Mouse (Mus musculus) spleen, postnatal 36 days (tissue): ENCODE data around the gene Irs2.

Experiments
- DNase-seq, 2 experiments: peaks; one replicate each; pipeline ENCODE4 v3.0.0; 2022; ENCODE audit warnings: low spot score in 2 of 2, mixed read lengths in 1 of 2

The Irs2 gene

DNA sequence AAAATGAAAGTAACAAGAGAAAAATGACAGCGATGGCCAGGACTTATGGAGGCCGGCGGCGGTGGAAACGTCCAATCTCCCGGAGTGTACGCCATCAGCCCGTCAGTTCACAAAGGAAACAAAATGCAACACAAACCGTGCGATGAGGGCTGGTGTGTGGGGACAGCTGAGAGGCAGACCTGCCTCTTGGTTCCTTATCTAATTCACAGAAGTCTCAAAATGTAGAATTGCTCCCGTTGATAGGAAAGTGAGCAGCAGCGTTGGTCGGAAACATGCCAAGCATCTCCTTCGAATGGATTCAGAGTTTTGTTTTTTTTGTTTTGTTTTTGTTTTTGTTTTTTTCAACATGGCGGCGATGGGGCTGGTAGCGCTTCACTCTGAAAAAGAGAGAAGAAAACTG, 21.6 kb downstream of the Irs2 start:
- no peak for DNase-seq

DNA sequence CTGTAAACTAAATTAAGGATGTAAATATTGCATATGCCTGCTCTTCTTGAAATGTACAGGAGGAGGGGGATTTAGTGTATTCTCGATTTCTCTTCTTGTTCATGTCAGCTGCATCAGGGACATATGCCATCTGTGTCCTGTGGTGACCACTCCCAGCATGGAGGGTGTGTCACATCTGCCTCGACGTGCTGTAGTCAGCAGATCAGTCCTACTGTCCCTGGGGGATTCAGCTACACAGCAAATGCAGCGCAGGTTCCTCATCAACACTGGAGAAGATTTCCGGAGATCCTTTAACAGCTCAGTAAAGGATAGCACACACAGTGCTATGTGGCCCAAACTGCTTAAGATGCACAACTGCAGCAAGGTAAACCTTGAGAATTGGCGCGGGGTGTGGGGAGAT, 23.2 kb downstream of the Irs2 start:
- DNase-seq, result no peak

DNA sequence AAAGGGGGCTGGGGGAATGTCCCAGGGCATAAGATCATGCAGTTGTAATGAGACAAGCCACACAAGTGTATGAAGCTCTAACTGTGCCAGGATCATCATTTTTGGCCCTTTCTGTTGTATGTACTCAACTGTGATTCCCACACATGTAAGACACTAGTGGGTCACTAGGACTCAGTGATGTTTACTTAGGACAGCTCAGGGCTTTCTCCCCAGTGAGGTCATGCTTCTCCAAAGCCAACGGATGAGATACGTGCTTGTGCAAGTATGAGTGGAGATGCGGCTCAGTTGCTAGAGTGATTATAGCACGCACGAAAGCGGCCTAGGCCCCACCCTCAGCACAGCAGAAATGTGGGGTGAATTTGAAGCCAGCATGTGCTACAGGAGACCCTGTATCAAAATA, 27.4 kb downstream of the Irs2 start:
- no peak for DNase-seq

DNA sequence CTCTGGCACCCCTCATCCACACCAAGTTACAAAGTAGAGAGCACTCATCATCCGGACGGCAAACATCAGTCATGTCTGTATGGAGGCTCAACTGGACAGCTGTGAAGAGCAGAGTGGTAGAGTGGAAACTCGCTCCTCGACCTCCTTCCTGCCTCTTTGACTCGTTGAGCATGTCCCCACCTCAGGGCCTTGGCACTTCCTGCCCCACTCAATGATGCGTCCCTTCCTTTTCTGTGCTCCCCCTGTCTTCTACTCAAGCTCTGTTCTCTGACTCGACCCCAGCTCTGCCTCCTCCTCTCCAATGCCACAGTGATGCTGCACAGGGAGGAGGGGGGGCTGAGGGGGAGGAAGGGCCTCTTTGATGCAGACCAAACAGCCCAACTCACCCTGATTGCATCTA, 28.3 kb downstream of the Irs2 start:
- DNase-seq, result peak; percentile 60 to 64

DNA sequence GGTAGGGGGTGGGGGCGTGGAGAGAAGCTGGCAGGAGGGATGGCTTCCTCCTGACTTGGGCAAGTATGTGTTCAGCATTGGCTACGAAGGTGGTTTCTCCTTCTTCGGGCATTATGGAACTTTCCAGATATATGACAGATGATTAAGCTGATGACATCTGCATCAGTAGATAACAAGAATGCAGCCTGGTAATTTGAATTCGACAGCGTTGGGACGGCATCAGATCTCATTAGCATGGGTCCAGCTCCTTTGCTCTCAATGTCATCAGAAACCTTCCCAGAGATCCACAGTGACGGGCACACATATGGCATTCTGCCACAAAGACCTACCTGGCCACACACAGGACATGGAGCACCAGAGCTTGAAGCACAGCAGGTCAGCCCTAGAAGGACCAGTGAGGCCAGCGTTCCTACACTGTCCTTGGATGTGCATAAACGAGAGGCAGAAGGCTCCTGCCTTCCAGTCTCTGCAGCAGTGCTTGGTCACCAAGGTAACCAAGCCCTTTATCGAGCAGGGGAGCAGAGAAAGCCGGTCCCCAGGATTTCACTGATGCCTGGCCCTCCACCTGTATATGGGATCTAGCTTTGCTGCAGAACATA, 29.0 kb downstream of the Irs2 start:
- DNase-seq, result no peak

DNA sequence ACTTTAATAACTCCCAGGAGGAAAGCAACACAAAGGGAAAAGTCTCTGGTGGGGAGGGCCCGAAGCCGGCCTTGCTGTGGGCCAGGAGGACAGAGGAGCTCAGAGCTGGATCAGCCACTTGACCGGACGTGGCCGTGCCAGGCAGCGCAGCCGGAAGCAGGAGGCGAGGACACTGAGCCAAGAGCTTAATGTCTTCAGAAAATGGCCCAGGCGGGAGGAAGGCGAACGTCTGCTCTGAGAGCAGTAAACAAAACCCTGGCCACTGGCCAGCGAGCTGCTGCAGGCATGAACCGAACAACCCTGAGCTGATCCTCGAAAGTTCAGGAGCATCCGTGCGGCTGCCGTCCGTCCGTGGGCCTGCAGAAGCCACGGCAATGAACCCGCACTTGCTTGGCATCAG, 29.9 kb downstream of the Irs2 start:
- peak in 1 of 2 experiments; percentile 5 for DNase-seq

DNA sequence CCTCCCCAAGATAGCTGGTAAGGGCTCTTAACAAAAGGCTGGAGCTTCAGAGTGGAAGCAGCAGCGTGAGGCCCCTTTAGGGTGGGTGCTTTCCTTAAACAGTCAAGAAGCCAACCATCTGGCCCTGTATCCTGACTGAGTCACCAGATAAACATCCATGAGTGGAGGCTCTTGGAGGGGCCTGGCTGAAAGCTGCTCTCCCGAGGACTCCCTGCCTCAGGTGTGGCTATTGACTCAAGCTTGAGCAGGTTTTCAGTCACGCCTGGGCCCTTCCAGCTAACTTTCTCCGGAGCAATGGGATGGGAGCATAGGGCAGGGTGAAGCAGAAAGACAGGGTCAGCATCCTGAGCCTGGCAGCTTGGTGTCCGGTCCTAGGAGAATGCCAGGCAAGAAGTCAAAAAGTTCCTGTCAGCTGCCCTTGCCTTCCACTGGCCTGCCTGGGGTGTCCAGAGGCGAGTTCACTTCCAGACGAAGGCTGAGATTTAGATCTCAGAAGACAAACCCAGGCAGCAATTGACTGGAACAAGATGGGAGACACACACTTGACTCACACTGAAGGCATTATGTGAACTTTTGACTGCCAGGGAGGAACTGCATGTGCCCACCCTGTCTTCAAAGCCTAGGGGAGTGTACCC, 30.4 kb downstream of the Irs2 start:
- DNase-seq, result no peak

DNA sequence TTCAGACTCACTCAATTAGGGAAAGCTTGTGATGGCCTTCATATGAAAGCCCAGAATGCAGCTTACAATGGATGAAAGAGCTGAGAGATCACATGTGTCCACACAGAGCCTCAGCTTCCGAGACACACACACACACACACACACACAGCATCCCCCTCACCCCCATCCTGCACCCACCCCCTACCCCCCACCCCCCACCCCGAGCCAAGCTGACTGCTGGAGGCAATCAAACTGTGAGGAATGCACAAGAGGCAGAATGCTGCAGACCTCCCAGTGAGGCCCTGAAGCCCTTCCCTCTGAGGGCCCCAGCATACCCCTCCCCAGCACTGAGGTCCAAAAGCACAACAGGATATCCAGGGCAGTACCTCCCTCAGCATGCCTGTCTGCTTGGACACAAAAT, 33.6 kb downstream of the Irs2 start:
- no peak for DNase-seq

DNA sequence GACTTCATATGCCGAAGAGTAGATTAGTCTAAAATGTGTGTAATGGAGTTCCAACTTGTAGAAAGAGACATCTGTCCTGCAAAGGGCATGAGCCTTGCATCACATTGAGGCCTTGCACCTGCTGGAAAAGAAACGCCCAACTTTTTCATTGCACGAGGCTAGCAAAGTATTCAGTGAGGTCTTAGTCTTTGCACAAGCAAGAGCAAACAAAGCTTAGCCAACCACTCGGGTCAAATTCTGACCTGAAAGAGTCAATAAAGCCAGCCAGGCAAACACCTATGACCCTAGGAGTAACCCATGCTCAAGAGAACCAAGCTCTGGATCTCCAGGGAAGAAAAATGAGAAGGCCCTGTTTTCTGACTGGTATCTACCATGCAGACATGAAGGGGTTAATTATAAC, 34.1 kb downstream of the Irs2 start:
- DNase-seq, result no peak

DNA sequence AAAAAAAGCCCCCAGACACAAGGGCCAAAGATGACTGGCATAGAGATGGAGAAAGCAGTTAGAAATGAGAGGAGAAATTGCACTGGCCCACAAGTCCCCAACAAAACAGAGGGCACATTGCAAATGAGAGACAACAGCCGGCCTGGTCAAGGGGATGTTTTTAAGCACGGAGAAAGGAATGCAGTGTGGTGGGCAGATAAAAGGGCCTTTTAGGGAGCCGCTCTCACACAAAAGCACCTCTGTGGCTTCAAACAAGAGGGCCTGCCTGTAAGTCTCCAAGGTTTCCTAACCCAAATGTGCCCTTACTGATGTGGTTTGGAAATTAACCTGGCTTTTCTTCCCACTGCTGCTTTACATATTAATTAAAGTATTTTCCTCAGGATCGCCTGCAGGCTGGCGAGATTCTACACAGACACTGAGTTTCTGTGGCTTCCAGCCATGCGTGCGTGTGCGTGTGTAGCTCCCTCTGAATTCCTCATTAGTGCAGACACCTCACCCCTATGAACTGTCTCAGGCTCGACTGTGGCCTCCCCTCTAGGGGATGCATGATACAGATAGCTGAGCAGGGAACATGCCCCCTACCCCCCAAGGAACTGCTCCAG, 35.3 kb downstream of the Irs2 start:
- no peak for DNase-seq

DNA sequence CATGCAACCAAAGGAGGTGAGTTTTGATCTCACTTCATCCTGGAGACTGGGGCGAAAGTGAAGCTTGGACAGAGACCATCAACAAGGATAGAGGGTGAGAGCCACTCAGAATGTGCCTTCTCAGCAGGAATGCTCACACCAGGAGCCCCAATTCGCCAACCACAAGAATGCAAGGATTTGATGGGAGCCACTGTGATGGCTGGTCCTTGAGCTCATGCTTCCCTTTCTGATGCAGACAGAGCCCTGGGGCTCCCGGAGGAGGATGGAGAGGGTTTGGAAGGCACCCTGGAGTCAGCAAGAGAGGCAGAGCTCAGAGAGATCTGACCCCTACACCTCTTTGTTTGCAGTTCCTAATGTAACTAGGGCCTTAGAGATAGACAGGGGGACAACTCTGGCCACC, 36.3 kb downstream of the Irs2 start:
- no peak for DNase-seq

DNA sequence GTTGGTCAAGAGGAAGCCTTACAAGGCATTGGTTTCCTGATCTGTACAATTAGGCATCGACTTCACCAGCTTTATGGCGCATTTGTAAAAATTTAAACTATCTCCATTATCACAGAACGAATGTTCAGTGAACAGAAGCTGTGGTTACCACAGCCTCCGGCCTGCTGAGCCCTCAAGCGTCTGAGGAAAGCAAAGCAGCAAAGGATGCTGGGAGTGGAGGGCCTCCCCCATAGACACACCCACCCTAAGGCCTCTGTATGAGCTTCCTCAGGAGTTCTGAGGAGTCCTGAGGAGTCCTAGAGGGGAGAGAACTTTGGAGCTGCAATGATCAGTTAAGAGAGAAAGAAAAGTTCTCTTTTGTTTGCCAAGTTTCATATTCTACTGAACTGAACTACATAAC, 36.7 kb downstream of the Irs2 start:
- peak; percentile 34 to 41 for DNase-seq

DNA sequence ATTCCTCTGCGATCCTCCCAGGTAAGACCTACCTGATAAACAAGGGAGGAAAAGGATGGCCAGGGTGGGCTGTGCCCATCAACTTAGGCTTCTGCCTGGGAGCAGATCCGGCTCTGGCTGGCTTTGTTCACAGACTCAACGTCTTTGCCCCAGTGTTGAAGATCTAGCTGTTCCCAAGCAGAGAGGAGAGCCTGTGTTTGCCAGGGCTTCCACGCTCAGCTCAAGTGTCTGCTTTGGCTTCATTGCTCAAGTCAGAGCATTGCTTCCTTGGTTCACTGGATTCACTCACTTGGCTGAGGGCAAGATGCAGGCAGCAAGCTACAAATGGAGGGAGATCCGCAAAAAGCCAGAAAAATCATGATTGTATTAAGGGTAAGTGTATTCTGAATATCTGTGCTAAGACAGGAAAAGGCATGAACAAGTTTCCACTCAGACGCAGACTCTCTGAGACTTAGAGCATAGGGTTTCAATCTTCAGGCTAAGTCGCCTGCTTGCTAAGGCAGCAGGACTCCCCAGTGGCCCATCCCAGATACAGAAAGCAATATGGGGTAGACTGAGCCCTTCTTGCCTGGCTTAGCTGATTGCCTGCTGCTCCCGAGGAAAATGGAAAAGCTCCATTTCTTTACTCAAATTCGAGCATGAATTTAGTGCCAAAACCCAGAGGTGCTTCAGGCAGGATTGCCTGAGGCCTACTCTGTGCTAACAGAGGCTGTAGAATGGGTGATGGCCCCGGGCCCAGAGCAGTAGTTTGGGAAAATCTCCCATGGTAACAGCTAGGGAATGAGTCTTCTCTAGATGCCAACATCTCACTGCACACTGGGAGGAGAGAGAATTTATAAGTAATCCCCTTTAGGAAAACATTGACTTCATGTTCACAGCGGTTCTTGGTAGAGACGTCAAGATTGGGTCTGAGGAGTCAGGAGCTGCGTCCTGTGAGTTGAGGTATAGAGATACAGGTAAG, 37.5 kb downstream of the Irs2 start:
- DNase-seq, result no peak

DNA sequence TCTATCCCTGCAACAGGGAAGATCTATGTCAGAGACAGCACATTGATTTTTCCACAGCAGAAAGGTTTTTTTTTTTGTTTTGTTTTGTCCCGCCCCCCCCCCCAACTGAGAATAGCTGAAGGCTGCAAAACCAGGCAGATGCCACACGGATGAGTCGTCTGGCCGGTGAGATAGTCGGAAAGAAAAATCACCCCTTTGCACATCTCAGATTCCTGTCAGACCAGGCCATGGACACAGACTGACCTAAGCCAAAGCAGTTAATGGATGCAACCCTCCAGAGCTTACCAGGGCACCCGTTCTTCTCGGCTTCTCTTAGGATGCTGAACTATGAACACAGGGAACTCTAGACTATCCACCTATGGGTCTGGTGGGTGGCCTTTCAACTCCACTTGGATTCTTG, 39.6 kb downstream of the Irs2 start:
- no peak for DNase-seq

DNA sequence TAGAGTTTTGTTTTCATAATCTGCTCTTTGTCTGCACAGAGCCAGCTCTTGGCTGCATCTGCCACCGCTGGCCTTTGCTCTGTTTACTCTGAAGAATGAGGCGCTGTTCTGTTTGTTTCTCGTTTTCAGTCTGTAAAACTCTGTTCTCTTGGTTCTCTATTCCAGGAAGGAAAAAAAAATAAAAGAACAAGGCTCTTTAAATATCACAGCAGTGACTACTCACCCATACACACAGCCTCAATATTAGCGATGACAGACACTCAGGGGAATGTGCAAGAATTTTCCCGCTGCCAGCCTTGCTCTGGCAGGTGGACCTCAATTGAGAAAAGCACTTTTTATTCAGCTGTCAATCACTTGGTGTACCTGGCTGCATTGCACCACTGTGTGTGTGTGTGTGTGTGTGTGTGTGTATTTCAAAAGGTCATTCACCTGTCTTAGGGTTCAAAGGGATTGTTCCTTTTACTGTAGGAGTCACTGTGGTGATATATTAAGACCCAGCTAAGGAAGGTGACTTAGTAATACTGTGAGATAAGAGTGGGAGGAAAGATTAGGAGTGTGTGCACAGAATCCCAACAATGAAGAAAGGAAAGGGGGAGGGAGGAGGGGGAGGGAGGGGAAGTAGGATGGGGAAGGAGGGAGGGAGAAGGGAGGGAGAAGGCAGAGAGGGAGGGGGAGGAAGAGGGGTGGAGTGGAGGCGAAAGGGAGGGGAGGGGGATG, 42.7 kb downstream of the Irs2 start:
- DNase-seq, result no peak

DNA sequence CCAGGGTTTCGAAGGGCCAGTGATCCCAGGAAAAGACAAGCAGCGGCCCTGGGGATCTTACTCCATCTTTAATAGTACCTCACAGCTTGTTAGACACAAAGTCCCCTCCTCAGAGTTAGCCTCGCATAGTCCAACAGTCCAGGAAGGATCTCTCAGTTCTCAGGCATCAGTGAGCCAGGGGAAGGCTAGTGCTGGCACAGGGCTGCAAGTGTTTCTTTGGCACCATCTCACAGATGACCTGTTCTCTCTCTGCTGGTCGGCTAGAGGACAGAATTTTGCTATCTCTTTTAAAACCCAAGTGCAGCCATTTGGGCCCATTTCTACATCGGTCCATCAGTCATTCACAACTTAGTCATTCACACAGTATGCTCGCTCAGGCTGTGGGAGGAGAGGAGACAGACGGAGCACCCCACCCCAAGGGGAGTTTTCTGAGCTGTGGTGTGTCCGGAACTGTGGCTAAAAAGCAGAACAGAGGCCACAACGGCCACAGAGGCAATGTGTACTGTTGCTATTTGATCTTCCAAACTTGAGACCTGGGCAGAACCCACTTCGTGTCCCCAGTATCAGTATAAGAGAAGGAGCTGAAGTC, 43.7 kb downstream of the Irs2 start:
- DNase-seq, result no peak

DNA sequence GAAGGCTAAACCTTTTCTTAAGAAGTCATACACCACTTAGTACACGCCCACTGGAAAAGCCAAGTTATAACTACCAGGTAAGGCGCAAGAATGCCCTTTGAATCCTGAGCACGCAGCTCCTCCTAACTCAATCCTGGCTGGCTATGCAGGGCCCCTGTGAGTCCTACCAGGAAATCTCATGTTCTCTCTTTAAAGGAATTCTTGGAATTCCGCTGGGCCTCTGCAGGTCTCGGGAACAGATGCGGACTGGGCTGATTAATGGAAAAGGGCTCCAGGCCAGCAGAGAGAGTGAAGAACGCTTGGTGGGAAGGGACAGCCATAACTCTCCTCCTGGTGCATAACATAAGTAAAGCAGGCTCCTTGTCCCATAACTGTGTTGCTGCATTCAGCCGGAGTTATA, 46.3 kb downstream of the Irs2 start:
- DNase-seq, result no peak

DNA sequence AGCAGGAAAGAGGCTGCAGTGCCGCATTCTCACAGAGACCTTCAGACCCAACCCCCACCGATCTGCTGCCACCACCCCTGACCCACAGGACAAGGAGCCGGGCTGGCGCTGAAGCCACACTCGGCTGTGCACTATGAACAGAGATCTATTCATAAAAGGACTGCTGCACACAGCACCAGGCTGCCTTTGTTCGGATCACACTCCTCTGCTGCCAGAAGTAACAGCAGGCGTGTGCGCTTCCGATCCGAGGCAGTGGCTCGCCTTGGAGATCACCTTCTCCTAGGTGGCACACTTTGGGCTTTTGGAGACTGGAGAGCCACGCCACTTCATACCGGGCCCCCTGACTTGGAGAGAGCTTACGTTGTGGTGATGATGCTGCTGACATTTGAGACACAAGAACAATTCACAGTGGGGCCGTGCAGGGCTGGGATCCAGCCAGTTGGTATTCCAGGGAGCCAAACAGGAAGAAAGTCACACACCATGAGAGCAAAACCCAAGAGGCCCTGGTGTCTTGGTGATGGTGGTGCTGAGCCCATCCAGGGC, 47.9 kb downstream of the Irs2 start:
- no peak for DNase-seq

DNA sequence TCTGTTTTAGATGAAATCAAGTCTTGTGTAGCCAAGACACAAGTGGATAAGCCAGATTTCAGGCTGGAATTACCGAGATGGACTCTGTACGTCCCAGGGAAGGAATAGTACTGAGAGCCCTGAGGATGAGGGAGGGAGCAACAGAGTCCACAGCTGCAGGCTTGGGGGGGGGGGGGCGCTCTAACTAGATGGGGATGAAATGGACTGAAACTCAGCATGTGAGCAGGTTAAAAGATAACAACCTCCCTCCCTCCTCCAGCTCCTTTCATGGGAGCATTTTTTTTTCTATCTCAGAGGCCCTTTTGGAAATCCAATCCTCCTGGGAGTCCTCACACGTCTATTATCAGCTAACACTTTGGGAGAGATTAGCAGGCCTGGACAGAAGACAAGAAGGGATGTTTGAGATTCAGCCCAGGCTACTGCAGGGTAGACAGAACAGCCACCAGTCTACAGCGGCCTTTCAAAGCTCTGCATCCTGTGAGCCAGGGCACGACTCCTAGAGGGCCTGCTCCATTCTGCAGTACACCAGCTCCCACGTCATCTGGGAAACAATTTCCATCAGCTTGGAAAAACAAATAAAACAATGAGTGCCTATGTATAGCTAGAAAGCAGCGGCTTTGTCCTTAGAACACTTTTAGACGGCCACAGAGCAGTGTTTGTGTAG, 50.8 kb downstream of the Irs2 start:
- no peak for DNase-seq

DNA sequence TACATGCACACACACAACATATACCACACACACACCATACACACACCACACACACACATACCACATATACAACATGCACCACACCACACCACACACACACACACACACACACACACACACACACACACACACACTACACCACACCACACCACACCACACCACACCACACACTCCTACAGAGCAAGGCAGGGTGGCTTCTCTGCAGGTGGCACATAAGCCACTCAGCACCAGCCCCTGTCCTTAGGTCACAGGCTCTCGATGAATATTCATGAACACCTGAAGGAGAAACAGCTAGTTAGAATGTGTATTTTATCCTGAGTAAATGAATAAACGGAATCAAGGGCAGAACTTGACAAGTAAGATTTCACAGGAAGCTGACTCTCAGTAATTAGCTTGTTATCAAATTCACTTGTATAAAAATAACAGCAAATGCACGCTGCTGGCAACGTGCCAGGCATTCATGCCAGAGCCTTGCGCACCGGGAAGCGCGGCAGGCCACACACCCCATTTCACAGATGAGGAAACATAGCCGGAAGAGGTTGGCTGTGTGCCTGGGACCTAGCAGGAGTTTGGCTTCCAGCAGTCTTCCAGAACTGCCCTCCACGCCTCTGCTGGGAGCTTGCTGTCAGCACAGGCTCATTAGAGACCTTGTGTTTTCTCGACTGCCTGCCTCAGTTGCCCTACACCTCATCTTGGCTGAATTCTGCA, 54.8 kb downstream of the Irs2 start:
- no peak for DNase-seq
